14 mouse cellular contexts compared by ENCODE assay signal in the genomic region with DNA sequence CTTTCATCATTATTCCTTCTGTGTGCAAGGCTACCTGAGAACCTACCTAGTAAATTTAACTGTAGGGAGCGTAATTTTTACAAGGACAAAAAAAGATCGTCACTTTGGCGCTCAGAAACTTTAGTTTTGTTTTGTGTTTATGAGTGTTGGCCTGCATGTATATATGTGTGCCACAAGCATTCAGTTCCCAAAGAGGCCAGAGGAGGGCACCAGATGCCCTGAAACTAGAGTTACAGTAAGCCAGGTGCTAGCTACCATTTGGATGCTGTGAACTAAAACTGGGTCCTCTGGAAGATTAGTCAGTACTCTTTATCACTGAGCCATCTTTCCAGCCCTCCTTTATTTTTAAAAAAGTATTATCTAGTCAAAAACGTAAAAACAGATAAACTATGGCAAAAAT. TPM values are rescaled to one million over a fixed set of nuclear protein-coding genes. Genes with fewer than 3 reads are reported as not detected.
DNase-seq lines count a peak whose midpoint lies in the region; ATAC-seq and TF ChIP-seq lines count a peak whose summit lies in the region.
"Had no signal": no experiment of that assay in that cellular context is flagged by ENCODE, and none has a peak within 500 bp of the region (broad histone marks: within the 10 kb centered on the region; RNA-seq: fewer than 3 reads in every experiment).

No protein-coding gene starts in this region.

- no peaks in the 10 kb centered on the region for H3K79me2 ChIP-seq in liver, adult 2 months (ENCODE audit: control insufficient read depth, insufficient read depth, low read length)

- H3K27me3 ChIP-seq in liver, adult 2 months (ENCODE audit: control insufficient read depth, insufficient read depth, low read length), result no peaks in the 10 kb centered on the region
- no peaks in the 10 kb centered on the region for H3K27me3 ChIP-seq in liver, embryonic 11.5 days (replicated peaks; ENCODE audit: control insufficient read depth, insufficient read depth, low read length)
- no peaks in the 10 kb centered on the region for H3K27me3 ChIP-seq in E14TG2a.4 (ENCODE audit: insufficient read depth, low read length)
- H3K27me3 ChIP-seq: embryonic facial prominence, embryonic 15.5 days had no signal

- H3K4me3 ChIP-seq in liver, adult 2 months (ENCODE audit: insufficient read depth, low read depth, low read length), result no peak overlapping the region
- no peak overlapping the region for H3K4me3 ChIP-seq in liver, embryonic 11.5 days (ENCODE audit: low read depth, low read length)
- H3K4me3 ChIP-seq in E14TG2a.4 (replicated peaks; ENCODE audit: low read length), result no peak overlapping the region
- H3K4me3 ChIP-seq: embryonic facial prominence, embryonic 15.5 days had no signal

- H3K9ac ChIP-seq in liver, adult 2 months (ENCODE audit: low read depth, low read length), result no peak overlapping the region
- no peak overlapping the region for H3K9ac ChIP-seq in liver, embryonic 11.5 days (ENCODE audit: low read depth, low read length)
- H3K9ac ChIP-seq: embryonic facial prominence, embryonic 15.5 days had no signal

- no peak overlapping the region for H3K27ac ChIP-seq in liver, adult 2 months (replicated peaks; ENCODE audit: insufficient read depth, low read depth, low read length)
- H3K27ac ChIP-seq in liver, embryonic 11.5 days (ENCODE audit: low read depth, low read length), result no peak overlapping the region
- H3K27ac ChIP-seq: embryonic facial prominence, embryonic 15.5 days had no signal

- TF ChIP-seq CTCF in liver, adult 2 months (IDR thresholded peaks at IDR 0.05; ENCODE audit: low read depth, low read length), result peak; percentile 18; the same call in 1 of the 2 replicates
- TF ChIP-seq CTCF in E14TG2a.4 (conservative IDR thresholded peaks at IDR 0.05; ENCODE audit: low read length), result peak; percentile 87

- no peaks in the 10 kb centered on the region for H3K4me1 ChIP-seq in liver, adult 2 months (ENCODE audit: control insufficient read depth, insufficient read depth, low read length)
- no peaks in the 10 kb centered on the region for H3K4me1 ChIP-seq in liver, embryonic 11.5 days (replicated peaks; ENCODE audit: control insufficient read depth, insufficient read depth, low read length)
- 0 out of 2 replicates have a peak, but pooled peaks cover 4% of the 10 kb centered on the region for H3K4me1 ChIP-seq in E14TG2a.4 (replicated peaks; ENCODE audit: low read depth, low read length)

- WGBS in liver, adult 2 months, result 91% methylated on average over 4 of the region's 4 CpGs
- 86% methylated on average over 4 of the region's 4 CpGs for WGBS in liver, embryonic 11.5 days

- ATAC-seq in liver, embryonic 11.5 days (replicated peaks; ENCODE audit: low FRiP score), result no peak
- ATAC-seq: activated CD4-positive, CD25-positive, alpha-beta regulatory T cell, adult 4 months had no signal

- H3K9me3 ChIP-seq in liver, embryonic 11.5 days (ENCODE audit: control insufficient read depth, low read length), result no peaks in the 10 kb centered on the region
- peaks cover 3% of the 10 kb centered on the region; the same call in 1 of the 2 replicates for H3K9me3 ChIP-seq in E14TG2a.4 (ENCODE audit: low read length)

- peak; percentile 30 to 37 for DNase-seq in cerebellum, postnatal 10 days
- DNase-seq in cerebellum, adult 9-11 months, result no peak
- DNase-seq in liver, adult 2 months (ENCODE audit: extremely low read depth, low read depth, low spot score), result no peak
- no peak for DNase-seq in liver, embryonic 11.5 days (ENCODE audit: low spot score)
- peak; percentile 21 for DNase-seq in c-Kit-positive CD71-positive TER-119-positive erythroid progenitor cells, embryonic 14.5 days (ENCODE audit: low spot score)
- no peak for DNase-seq in natural killer cell, adult 2 months (ENCODE audit: low spot score in 2 of 2)
- no peak for DNase-seq in layer of hippocampus, adult 9-10 months (ENCODE audit: low spot score)
- DNase-seq: cerebellum, postnatal 36 days; left cerebral cortex, postnatal 4 days; midbrain, embryonic 14.5 days; right cerebral cortex, adult 18-20 months had no signal

- TF ChIP-seq POLR2A in liver, adult 2 months (IDR thresholded peaks at IDR 0.05; ENCODE audit: extremely low read depth, insufficient read depth, low read length), result no peak

- H3K4me2 ChIP-seq in liver, embryonic 11.5 days, result no peak overlapping the region
- H3K4me2 ChIP-seq: embryonic facial prominence, embryonic 15.5 days had no signal

- no peaks in the 10 kb centered on the region for H3K36me3 ChIP-seq in liver, adult 2 months (ENCODE audit: control insufficient read depth, insufficient read depth, low read length)
- no peaks in the 10 kb centered on the region for H3K36me3 ChIP-seq in liver, embryonic 11.5 days (ENCODE audit: control insufficient read depth, insufficient read depth, low read length)
- H3K36me3 ChIP-seq in E14TG2a.4 (ENCODE audit: insufficient read depth, low read length), result no peaks in the 10 kb centered on the region
- H3K36me3 ChIP-seq: embryonic facial prominence, embryonic 15.5 days had no signal

RNA-seq across cellular contexts. Expression of gene Spry1, which starts 30.8 kb away (rescaled TPM):
- 2.8 and 4.2 TPM in 2 replicates for total RNA-seq in liver, adult 2 months (2014; rRNA removed)
- polyA plus RNA-seq in liver, adult 2 months (2012; rRNA removed), result 5.5 and 5.9 TPM in 2 replicates
- 6.2 and 8.0 TPM in 2 replicates for polyA plus RNA-seq in liver, embryonic 11.5 days (2014; fragmentation: Nextera tagmentation; extraction: Ambion mirVana)

Comparison
In these comparisons a context has a peak if more than half of its experiments do, and no peak if none do; other contexts are left out.
1. DNase-seq: peak in cerebellum, postnatal 10 days (2 of 2) and c-Kit-positive CD71-positive TER-119-positive erythroid progenitor cells, embryonic 14.5 days (single experiment); none in cerebellum, adult 9-11 months (single experiment), liver, adult 2 months (single experiment), liver, embryonic 11.5 days (single experiment), natural killer cell, adult 2 months (0 of 2) and layer of hippocampus, adult 9-10 months (single experiment).